Mouse (Mus musculus) fibroblast of lung, adult 2 months (primary cell): ENCODE data around the gene Cramp1l.

Experiments used
- DNase-seq: peaks from one replicate; pipeline ENCODE4 v3.0.0-alpha.2; 2011; ENCODE audit warnings: low read depth

The Cramp1l gene

GRCm38 (mm10) chr17:25015655-25016291 lies at the start of gene Cramp1l, which contains the start of gene Ift140:
Cramp1l (minus strand) TSS chr17:25015788.
Ift140 (plus strand) TSS chr17:25016085.
- DNase-seq = peak; percentile 98

- no peak for DNase-seq
Measured at GRCm38 (mm10) chr17:25065189-25065588, 49.6 kb upstream of the Cramp1l start.

GRCm38 (mm10) chr17:25064351-25064750 lies 48.8 kb upstream of the Cramp1l start:
- DNase-seq = no peak

- DNase-seq = no peak
Measured at GRCm38 (mm10) chr17:25063872-25064271, 48.3 kb upstream of the Cramp1l start.

- DNase-seq = no peak
Measured at GRCm38 (mm10) chr17:25063261-25063660, 47.7 kb upstream of the Cramp1l start.

- no peak for DNase-seq
Measured at GRCm38 (mm10) chr17:25057041-25057440, 41.5 kb upstream of the Cramp1l start.

- no peak for DNase-seq
Measured at GRCm38 (mm10) chr17:25053274-25053673, 37.7 kb upstream of the Cramp1l start.

GRCm38 (mm10) chr17:25047143-25047542 lies 31.6 kb upstream of the Cramp1l start:
- no peak for DNase-seq

GRCm38 (mm10) chr17:25045281-25045680 lies 29.7 kb upstream of the Cramp1l start:
- no peak for DNase-seq

GRCm38 (mm10) chr17:25044879-25045278 lies 29.3 kb upstream of the Cramp1l start:
- no peak for DNase-seq

GRCm38 (mm10) chr17:25036183-25036582 lies 20.6 kb upstream of the Cramp1l start:
- no peak for DNase-seq

GRCm38 (mm10) chr17:25016292-25017132 lies 924 bp upstream of the Cramp1l start:
- no peak for DNase-seq

GRCm38 (mm10) chr17:25014841-25015570 lies 582 bp downstream of the Cramp1l start:
- no peak for DNase-seq

- no peak for DNase-seq
Measured at GRCm38 (mm10) chr17:25013606-25014501, 1.7 kb downstream of the Cramp1l start.

GRCm38 (mm10) chr17:25007480-25007879 lies 8.1 kb downstream of the Cramp1l start:
- no peak for DNase-seq

- no peak for DNase-seq
Measured at GRCm38 (mm10) chr17:25005102-25005501, 10.5 kb downstream of the Cramp1l start.

GRCm38 (mm10) chr17:24994721-24995120 lies 20.9 kb downstream of the Cramp1l start:
- DNase-seq = no peak

- DNase-seq = no peak
Measured at GRCm38 (mm10) chr17:24987221-24987620, 28.4 kb downstream of the Cramp1l start.

GRCm38 (mm10) chr17:24960852-24961715 lies 54.5 kb downstream of the Cramp1l start:
- DNase-seq = no peak

GRCm38 (mm10) chr17:24960135-24960851 lies 55.3 kb downstream of the Cramp1l start, which contains the start of gene Jpt2:
Jpt2 (minus strand) TSS chr17:24960689.
- DNase-seq = peak; percentile 92
